Mouse (Mus musculus) MEL (cell line): Measurements from ENCODE around the gene Fbn1.

Source experiments
- BHLHE40 ChIP-seq: IDR thresholded peaks from 2 replicates; pipeline ENCODE4 v1.6.1; 2012; ENCODE audit warnings: low read depth, mild to moderate bottlenecking, inconsistent platforms, low read length, improper control_type of control experiment, borderline replicate concordance
- GABPA ChIP-seq: IDR thresholded peaks from 2 replicates; pipeline ENCODE4 v1.6.1; 2012; ENCODE audit warnings: low read depth, mild to moderate bottlenecking, inconsistent platforms, low read length, improper control_type of control experiment, moderate library complexity
- POLR2AphosphoS2 ChIP-seq: IDR thresholded peaks from 2 replicates; pipeline ENCODE4 v1.6.1; 2011; ENCODE audit warnings: low read length, improper control_type of control experiment

DNA sequence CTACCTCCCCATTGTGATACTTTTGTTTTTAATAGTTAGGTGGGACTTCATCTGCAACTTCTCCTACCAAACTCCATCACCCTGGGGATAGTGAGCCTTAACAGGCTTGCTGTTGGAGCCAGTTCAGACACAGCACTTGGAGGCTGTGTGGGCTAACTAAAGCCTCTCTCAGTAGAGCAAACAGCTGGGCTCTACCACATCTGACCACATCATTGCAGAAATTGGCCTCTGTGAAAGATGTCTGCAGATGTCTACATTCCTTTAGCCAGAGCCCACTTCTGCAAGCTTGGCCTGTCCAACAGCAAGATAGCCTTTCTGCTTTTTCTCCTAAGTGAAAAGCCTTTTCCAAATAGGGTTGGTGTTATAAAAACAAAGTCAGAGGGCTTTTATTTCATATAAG is 23.6 kb downstream of the Fbn1 start:
- TF ChIP-seq POLR2AphosphoS2 (no peak), GABPA (no peak), BHLHE40 (no peak)
